Mouse (Mus musculus): ENCODE measurements at regions not wholly inside any gene's neighbourhood (a gene's known extent, or its start where the extent isn't known, plus 50 kb on each side); places are given as distances from the start of the nearest gene placed in this dataset.

DNA sequence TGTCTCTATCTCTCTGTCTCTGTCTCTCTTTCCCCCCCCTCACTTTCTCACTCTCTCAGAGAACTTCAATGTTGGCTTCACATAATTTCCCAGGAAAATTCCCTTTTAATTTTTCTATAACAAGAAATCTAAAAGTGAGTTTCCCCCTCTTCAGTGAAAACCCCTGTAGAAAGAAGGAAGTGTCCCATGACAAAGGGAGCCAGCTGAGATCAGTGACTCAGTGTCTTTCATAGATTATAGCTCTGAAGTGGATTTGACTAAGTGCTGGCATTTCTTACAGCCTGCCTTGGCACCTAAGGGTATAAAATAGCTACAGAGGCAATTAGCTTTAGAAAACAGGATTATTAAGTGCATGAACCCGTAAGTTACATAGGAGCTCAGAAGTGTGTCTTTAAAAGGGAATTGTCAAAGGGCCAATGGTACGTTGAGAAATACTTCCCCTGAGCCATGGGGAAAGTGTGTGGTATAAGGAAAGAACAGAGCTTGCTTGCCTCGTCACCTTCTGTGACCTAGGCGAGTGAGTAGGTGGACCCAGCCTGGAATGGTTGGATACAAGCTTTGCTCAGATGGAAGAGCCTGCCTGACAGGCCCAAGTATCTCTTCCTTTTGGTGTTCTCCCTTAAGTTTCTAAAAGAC, 137.3 kb upstream of the Prdm1 start:
- no peak for DNase-seq
- Histone ChIP-seq H3K27me3 (replicated peaks; ENCODE audit: control insufficient read depth, insufficient read depth, low read length) (no peaks in the 10 kb centered on the region), H3K27ac (ENCODE audit: insufficient read depth, low read depth, low read length) (no peak overlapping the region), H3K4me1 (ENCODE audit: control insufficient read depth, insufficient read depth, low read length) (no peaks in the 10 kb centered on the region), H3K4me3 (ENCODE audit: insufficient read depth, low read depth, low read length) (no peak overlapping the region), H3K36me3 (ENCODE audit: control insufficient read depth, insufficient read depth, low read length) (no peaks in the 10 kb centered on the region)
- 77% methylated on average over 4 of the region's 4 CpGs for WGBS
- TF ChIP-seq POLR2A (IDR thresholded peaks at IDR 0.05; ENCODE audit: low read depth, low read length), result no peak
- no peak for TF ChIP-seq CTCF (conservative IDR thresholded peaks at IDR 0.05; ENCODE audit: insufficient read depth, insufficient read length, low read depth, low read length)

DNA sequence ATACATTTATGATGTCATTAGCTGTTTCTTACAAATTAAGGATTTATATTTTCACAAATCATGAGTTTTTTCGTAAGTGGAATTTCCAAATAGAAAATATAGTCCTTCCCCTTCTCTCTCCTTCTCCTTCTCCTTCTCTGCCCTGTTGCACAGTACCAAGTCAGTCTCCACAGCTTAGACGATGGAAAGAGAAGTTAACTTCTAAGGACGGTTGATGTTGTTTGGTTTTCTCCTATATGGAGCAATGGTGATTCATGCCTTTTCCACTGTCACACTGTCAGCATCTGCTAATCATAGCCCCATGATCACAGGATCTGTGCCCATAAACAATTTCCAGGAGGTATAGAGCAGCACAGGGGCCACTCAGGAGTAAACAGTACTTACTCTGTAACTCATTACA, 131.2 kb upstream of the Prdm1 start:
- Histone ChIP-seq H3K4me1 (ENCODE audit: control insufficient read depth, insufficient read depth, low read length) (no peaks in the 10 kb centered on the region), H3K27ac (ENCODE audit: insufficient read depth, low read depth, low read length) (no peak overlapping the region), H3K27me3 (replicated peaks; ENCODE audit: control insufficient read depth, insufficient read depth, low read length) (no peaks in the 10 kb centered on the region), H3K36me3 (ENCODE audit: control insufficient read depth, insufficient read depth, low read length) (no peaks in the 10 kb centered on the region), H3K4me3 (ENCODE audit: insufficient read depth, low read depth, low read length) (no peak overlapping the region)
- 81% methylated on average over 3 of the region's 3 CpGs for WGBS
- DNase-seq, result no peak
- TF ChIP-seq CTCF (conservative IDR thresholded peaks at IDR 0.05; ENCODE audit: insufficient read depth, insufficient read length, low read depth, low read length), result no peak
- no peak for TF ChIP-seq POLR2A (IDR thresholded peaks at IDR 0.05; ENCODE audit: low read depth, low read length)

DNA sequence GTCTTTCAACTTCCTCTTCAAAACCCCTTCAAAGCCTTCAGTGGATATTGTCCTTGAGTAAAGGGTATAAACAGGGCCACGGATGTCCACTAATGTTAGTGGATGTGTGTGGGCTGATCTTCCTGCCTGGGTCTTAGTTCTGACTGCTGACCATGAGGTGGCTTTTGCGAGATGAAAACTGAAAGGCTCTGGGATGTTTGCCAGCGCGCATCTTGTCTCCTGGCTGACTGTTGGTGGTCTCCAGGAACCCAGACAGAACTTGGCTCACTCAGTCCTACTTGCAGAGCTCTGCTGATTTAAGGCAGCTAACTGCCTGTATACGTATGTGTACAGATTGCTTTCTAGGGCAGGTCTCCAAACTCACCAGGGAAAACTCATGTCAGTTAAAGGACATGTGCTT, 125.5 kb upstream of the Prdm1 start:
- Histone ChIP-seq H3K4me1 (ENCODE audit: control insufficient read depth, insufficient read depth, low read length) (no peaks in the 10 kb centered on the region), H3K27ac (ENCODE audit: insufficient read depth, low read depth, low read length) (no peak overlapping the region), H3K4me3 (ENCODE audit: insufficient read depth, low read depth, low read length) (no peak overlapping the region), H3K27me3 (replicated peaks; ENCODE audit: control insufficient read depth, insufficient read depth, low read length) (no peaks in the 10 kb centered on the region), H3K36me3 (ENCODE audit: control insufficient read depth, insufficient read depth, low read length) (no peaks in the 10 kb centered on the region)
- TF ChIP-seq CTCF (conservative IDR thresholded peaks at IDR 0.05; ENCODE audit: insufficient read depth, insufficient read length, low read depth, low read length) (no peak), POLR2A (IDR thresholded peaks at IDR 0.05; ENCODE audit: low read depth, low read length) (no peak)
- 76% methylated on average over 5 of the region's 5 CpGs for WGBS
- DNase-seq, result no peak

DNA sequence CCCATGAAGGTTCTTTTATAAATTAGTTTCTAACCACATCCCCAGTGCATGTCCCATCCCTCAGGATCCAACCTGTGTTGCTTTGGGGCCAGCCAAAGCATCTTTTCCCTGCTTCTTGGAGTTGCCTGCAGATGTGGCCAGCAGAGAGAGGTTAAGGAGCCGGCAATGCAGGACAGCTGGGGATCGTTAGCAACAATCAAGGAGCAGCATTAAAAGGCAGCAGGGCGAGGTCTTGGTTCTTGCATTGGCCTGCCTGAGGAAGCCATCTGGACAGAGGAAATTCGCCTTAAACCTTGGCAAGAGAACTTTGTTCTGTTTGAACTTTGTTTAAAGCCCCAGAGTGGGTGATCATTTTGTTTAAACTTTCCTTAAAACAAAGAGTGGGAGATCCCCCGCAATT, 118.7 kb upstream of the Prdm1 start:
- TF ChIP-seq CTCF (conservative IDR thresholded peaks at IDR 0.05; ENCODE audit: insufficient read depth, insufficient read length, low read depth, low read length), result no peak
- TF ChIP-seq POLR2A (IDR thresholded peaks at IDR 0.05; ENCODE audit: low read depth, low read length), result no peak
- Histone ChIP-seq H3K4me1 (ENCODE audit: control insufficient read depth, insufficient read depth, low read length) (no peaks in the 10 kb centered on the region), H3K4me3 (ENCODE audit: insufficient read depth, low read depth, low read length) (no peak overlapping the region), H3K36me3 (ENCODE audit: control insufficient read depth, insufficient read depth, low read length) (no peaks in the 10 kb centered on the region), H3K27ac (ENCODE audit: insufficient read depth, low read depth, low read length) (no peak overlapping the region), H3K27me3 (replicated peaks; ENCODE audit: control insufficient read depth, insufficient read depth, low read length) (no peaks in the 10 kb centered on the region; the same call in 1 of the 2 replicates)
- no peak for DNase-seq
- 43% methylated on average over 5 of the region's 5 CpGs for WGBS

DNA sequence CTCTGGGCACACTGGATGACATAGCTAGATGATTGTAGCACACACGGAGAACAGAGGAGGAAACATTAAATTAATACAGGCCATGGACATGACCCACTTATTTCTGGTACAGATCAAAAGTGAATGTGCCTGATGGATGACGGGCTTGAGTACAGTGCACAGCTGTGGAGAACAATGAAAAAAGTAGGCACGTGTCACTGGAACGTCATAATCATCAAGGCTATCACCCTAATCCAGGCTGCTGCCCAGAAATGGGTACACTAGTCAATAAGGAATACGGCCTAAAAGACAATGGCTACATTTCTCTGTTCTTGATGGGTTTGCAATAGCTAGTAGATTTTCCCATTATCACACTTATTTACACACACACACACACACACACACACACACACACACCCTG, 118.3 kb upstream of the Prdm1 start:
- no peak overlapping the region for H3K4me3 ChIP-seq (ENCODE audit: insufficient read depth, low read depth, low read length)
- H3K27me3 ChIP-seq (replicated peaks; ENCODE audit: control insufficient read depth, insufficient read depth, low read length), result no peaks in the 10 kb centered on the region; the same call in 1 of the 2 replicates
- no peaks in the 10 kb centered on the region for H3K36me3 ChIP-seq (ENCODE audit: control insufficient read depth, insufficient read depth, low read length)
- WGBS, result 82% methylated on average over 5 of the region's 5 CpGs
- DNase-seq, result no peak
- TF ChIP-seq CTCF (conservative IDR thresholded peaks at IDR 0.05; ENCODE audit: insufficient read depth, insufficient read length, low read depth, low read length), result no peak
- TF ChIP-seq POLR2A (IDR thresholded peaks at IDR 0.05; ENCODE audit: low read depth, low read length), result no peak
- no peaks in the 10 kb centered on the region for H3K4me1 ChIP-seq (ENCODE audit: control insufficient read depth, insufficient read depth, low read length)
- H3K27ac ChIP-seq (ENCODE audit: insufficient read depth, low read depth, low read length), result no peak overlapping the region

DNA sequence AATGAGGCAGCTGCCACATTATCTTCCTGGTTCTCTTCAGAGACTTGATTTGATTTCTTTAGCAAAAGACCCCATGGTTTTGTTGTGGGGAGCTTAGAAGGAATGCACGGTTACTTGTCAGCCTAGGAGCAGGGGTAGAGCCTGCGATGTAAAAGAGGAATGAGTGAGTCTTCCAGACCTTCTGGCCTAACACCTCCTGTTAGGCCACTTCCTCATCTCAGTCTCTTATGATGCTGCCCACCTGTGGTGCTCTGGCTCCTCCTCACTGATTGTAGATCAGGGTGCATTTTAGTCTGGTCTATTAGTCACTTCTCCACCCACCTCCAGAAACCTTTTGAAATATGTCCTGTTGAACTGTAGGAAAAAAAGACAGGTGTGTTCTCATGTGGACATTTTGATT, 113.3 kb upstream of the Prdm1 start:
- Histone ChIP-seq H3K36me3 (ENCODE audit: control insufficient read depth, insufficient read depth, low read length) (no peaks in the 10 kb centered on the region), H3K27me3 (replicated peaks; ENCODE audit: control insufficient read depth, insufficient read depth, low read length) (no peaks in the 10 kb centered on the region), H3K4me3 (ENCODE audit: insufficient read depth, low read depth, low read length) (no peak overlapping the region), H3K27ac (ENCODE audit: insufficient read depth, low read depth, low read length) (no peak overlapping the region), H3K4me1 (ENCODE audit: control insufficient read depth, insufficient read depth, low read length) (no peaks in the 10 kb centered on the region)
- no peak for DNase-seq
- WGBS, result 84% methylated on average over 2 of the region's 2 CpGs
- TF ChIP-seq CTCF (conservative IDR thresholded peaks at IDR 0.05; ENCODE audit: insufficient read depth, insufficient read length, low read depth, low read length) (no peak), POLR2A (IDR thresholded peaks at IDR 0.05; ENCODE audit: low read depth, low read length) (no peak)

DNA sequence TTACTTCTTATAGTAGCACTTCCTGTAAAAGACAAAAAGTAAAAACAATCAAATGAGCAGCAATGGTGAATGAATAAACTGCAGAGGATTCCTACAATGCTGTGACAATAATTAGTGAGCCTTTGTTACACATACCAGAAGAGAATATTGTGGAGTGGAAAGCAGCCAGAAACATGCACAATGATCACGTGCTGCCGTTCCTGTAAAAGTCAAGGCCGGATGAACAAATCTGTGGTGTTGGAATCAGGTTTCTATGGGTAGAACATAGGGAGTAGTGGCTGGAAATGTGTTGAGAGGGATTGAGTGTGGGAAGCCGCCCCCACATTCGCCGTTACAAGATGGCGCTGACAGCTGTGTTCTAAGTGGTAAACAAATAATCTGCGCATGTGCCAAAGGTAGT, 112.3 kb upstream of the Prdm1 start:
- DNase-seq, result no peak
- H3K4me3 ChIP-seq (ENCODE audit: insufficient read depth, low read depth, low read length), result no peak overlapping the region
- H3K27me3 ChIP-seq (replicated peaks; ENCODE audit: control insufficient read depth, insufficient read depth, low read length), result no peaks in the 10 kb centered on the region
- TF ChIP-seq POLR2A (IDR thresholded peaks at IDR 0.05; ENCODE audit: low read depth, low read length) (no peak), CTCF (conservative IDR thresholded peaks at IDR 0.05; ENCODE audit: insufficient read depth, insufficient read length, low read depth, low read length) (no peak)
- H3K27ac ChIP-seq (ENCODE audit: insufficient read depth, low read depth, low read length), result no peak overlapping the region
- no peaks in the 10 kb centered on the region for H3K36me3 ChIP-seq (ENCODE audit: control insufficient read depth, insufficient read depth, low read length)
- no peaks in the 10 kb centered on the region for H3K4me1 ChIP-seq (ENCODE audit: control insufficient read depth, insufficient read depth, low read length)
- 92% methylated on average over 8 of the region's 8 CpGs for WGBS

All from kidney, adult 2 months (tissue).